Mouse (Mus musculus): ENCODE results near the gene Syna. TPM values are rescaled to one million over a fixed set of nuclear protein-coding genes. Genes with fewer than 3 reads are reported as not detected.

Gene Syna
- polyA plus RNA-seq, 1 experiment from 2014 or later, result 0.10 TPM

DNA sequence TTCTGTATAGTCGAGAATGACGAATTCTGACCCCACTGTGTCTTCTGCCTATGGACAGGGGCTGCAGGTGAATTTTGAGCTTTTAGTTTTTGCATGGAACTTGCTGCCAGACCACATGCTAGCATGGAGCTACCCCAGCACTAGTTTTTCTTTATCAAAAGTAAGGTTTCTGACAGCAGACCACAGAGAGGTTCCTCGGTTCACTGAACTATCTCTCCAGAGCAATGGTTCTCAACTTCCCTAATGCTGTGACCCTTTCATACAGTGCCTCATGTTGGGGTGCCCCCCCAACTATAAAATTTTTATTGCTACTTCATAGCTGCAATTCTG lies 23.9 kb upstream of the Syna start:
- Histone ChIP-seq H3K4me2 (ENCODE audit: low read length) (peak overlapping the region; percentile 80), H3K9ac (ENCODE audit: low read length) (peak overlapping the region; percentile 85; the same call in 1 of the 2 replicates), H3K27me3 (replicated peaks; ENCODE audit: control insufficient read depth, insufficient read depth, low read length) (no peaks in the 10 kb centered on the region), H3K9me3 (replicated peaks; ENCODE audit: control insufficient read depth, low read length) (no peaks in the 10 kb centered on the region), H3K36me3 (ENCODE audit: control insufficient read depth, insufficient read depth, low read length) (peaks cover 8% of the 10 kb centered on the region; the same call in 1 of the 2 replicates), H3K27ac (ENCODE audit: low read depth, low read length) (no peak overlapping the region), H3K4me1 (ENCODE audit: control insufficient read depth, insufficient read depth, low read length) (peaks cover 11% of the 10 kb centered on the region; the same call in 1 of the 2 replicates), H3K4me3 (ENCODE audit: low read depth, low read length) (no peak overlapping the region)
- no peak for DNase-seq (ENCODE audit: low spot score)
- WGBS, result 78% methylated on average over 3 of the region's 3 CpGs
- no peak for ATAC-seq

DNA sequence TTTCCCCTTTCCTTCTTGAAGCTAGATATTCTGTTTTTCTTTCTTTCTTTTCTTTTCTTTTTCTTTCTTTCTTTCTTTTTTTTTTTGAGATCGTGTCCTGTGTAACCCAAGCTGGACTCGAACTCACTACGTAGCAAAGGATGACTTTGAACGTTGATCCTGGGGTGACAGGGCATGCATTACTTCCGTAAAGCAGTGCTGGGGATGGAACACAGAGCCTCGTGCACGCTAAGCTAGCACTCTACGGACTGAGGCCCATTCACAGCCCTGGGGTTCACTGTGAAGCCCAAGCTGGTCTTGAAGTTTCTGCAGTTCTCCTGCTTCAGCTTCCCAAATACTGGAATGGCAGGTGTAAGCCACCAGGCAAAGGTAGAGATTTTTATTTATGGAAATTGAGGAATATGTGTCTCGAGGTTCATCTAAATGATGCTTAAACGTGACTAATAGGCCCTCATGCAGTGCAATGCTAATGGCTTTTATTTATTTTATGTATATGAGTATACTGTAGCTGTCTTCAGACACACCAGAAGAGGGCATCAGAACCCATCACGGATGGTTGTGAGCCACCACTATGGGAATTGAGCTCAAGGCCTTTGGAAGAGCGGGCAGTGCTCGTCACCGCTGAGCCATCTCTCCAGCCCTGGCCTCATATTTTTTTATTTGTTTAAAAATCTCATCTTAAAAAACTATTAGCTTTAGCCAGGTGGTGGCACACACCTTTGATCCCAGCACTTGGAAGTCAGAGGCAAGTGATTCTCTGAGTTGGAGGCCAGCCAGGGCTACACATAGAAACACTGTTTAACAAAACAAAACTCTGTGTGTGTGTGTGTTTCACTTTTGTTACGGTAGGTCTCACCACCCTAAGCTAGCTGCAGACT lies 23.3 kb upstream of the Syna start:
- Histone ChIP-seq H3K36me3 (ENCODE audit: control insufficient read depth, insufficient read depth, low read length) (peaks cover 4% of the 10 kb centered on the region; the same call in 1 of the 2 replicates), H3K4me3 (ENCODE audit: low read depth, low read length) (peak overlapping the region; percentile 79), H3K4me2 (ENCODE audit: low read length) (peak overlapping the region; percentile 80), H3K4me1 (ENCODE audit: control insufficient read depth, insufficient read depth, low read length) (peaks cover 11% of the 10 kb centered on the region; the same call in 1 of the 2 replicates), H3K27me3 (replicated peaks; ENCODE audit: control insufficient read depth, insufficient read depth, low read length) (no peaks in the 10 kb centered on the region), H3K27ac (ENCODE audit: low read depth, low read length) (no peak overlapping the region), H3K9me3 (replicated peaks; ENCODE audit: control insufficient read depth, low read length) (no peaks in the 10 kb centered on the region), H3K9ac (ENCODE audit: low read length) (peak overlapping the region; percentile 85)
- WGBS, result 30% methylated on average over 15 of the region's 15 CpGs
- DNase-seq (ENCODE audit: low spot score), result no peak
- ATAC-seq, result 0 out of 2 replicates have a peak, but pooled peaks have one; percentile 27

DNA sequence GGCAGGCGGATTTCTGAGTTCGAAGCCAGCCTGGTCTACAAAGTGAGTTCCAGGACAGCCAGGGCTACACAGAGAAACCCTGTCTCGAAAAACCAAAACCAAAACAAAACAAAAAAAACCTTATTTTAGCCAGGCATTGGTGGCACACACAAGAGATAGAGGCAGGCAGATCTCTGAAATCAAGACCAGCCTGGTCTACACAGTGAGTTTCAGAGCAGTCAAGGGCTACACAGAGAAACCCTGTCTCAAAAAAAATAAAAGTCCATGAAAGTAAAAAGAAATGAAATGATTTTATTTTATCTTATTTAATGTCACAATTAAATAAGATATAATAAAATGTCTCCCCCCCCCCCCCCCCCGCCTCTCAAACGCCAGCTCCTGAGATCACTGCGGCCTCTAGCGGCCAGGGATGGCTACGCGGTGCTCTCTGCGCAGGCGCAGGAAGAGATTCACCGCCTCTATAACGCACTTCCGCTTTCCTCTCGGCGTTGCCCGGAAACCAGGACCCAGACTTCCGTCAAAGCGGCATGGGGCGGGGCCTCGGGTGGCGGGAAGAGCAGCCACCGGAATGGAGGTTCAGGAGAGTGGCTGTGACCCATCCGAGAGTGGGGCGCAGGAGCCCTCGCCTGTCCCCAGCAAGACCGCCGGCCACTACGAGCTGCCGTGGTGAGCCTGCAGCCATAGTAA lies 22.4 kb upstream of the Syna start:
- H3K4me3 ChIP-seq (ENCODE audit: low read depth, low read length), result peak overlapping the region; percentile 79
- peaks cover 11% of the 10 kb centered on the region; the same call in 1 of the 2 replicates for H3K4me1 ChIP-seq (ENCODE audit: control insufficient read depth, insufficient read depth, low read length)
- peak overlapping the region; percentile 85 for H3K9ac ChIP-seq (ENCODE audit: low read length)
- ATAC-seq (peak; percentile 98), DNase-seq (ENCODE audit: low spot score) (peak; percentile 99)
- no peak overlapping the region for H3K27ac ChIP-seq (ENCODE audit: low read depth, low read length)
- H3K27me3 ChIP-seq (replicated peaks; ENCODE audit: control insufficient read depth, insufficient read depth, low read length), result no peaks in the 10 kb centered on the region
- 5% methylated on average over 27 of the region's 30 CpGs for WGBS
- peaks cover 3% of the 10 kb centered on the region; the same call in 1 of the 2 replicates for H3K36me3 ChIP-seq (ENCODE audit: control insufficient read depth, insufficient read depth, low read length)
- no peaks in the 10 kb centered on the region for H3K9me3 ChIP-seq (replicated peaks; ENCODE audit: control insufficient read depth, low read length)
- H3K4me2 ChIP-seq (ENCODE audit: low read length), result peak overlapping the region; percentile 80

DNA sequence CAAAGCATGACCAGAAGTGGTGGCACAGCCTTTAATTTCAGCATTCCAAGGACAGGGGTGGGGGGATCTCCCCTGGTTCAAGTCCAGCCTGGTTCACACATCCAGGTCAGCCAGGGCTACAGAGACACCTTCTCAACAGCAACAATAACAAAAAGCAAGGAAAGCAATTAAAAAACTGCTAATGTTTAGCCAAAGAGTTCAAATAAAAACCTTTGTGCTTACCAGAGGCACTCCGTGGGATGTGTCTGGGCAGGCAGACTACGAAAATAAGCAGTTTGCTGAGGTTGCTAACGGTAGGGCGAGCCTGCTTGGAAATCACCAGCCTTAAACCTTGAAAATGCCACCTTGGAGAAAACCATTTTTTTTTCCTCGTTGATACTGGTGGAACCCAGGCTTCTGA lies 21.2 kb upstream of the Syna start, which contains the start of gene Rfc2:
Gene Rfc2, plus strand, starts transcription at position 221 of the 400 bp plus-strand sequence.
- no peak within 1 kb of the TSS for H3K27ac ChIP-seq (ENCODE audit: low read depth, low read length)
- no peak within 1 kb of the TSS for H3K9ac ChIP-seq (ENCODE audit: low read length)
- H3K4me3 ChIP-seq (ENCODE audit: low read depth, low read length), result no peak within 1 kb of the TSS
- H3K36me3 ChIP-seq (ENCODE audit: control insufficient read depth, insufficient read depth, low read length), result no peaks in the 10 kb centered on the region
- no peak for DNase-seq (ENCODE audit: low spot score)
- ATAC-seq, result no peak
- H3K27me3 ChIP-seq (replicated peaks; ENCODE audit: control insufficient read depth, insufficient read depth, low read length), result no peaks in the 10 kb centered on the region
- no peak within 1 kb of the TSS for H3K4me2 ChIP-seq (ENCODE audit: low read length)
- H3K4me1 ChIP-seq (ENCODE audit: control insufficient read depth, insufficient read depth, low read length), result peaks cover 11% of the 10 kb centered on the region; the same call in 1 of the 2 replicates
- H3K9me3 ChIP-seq (replicated peaks; ENCODE audit: control insufficient read depth, low read length), result no peaks in the 10 kb centered on the region
- 81% methylated on average over 5 of the region's 5 CpGs for WGBS

DNA sequence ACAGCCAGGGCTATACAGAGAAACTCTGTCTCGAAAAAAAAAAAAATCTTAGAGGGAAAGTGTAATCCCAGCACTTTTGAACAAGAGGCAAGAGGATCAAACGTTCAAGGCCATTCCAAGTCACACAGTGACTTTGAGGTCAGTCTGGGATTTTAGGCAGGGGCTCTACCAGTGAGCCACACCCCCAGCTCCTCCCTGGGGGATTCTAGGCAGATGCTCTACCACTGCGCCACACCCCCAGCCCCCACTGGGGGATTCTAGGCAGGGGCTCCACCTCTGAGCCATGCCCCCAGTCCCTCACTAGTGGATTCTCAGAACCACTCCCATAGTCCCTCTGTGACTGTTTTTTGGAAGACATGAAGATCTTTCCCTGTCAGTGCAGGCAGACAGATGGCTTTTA lies 19.2 kb upstream of the Syna start:
- H3K27ac ChIP-seq (ENCODE audit: low read depth, low read length), result no peak overlapping the region
- no peak overlapping the region for H3K4me3 ChIP-seq (ENCODE audit: low read depth, low read length)
- H3K9me3 ChIP-seq (replicated peaks; ENCODE audit: control insufficient read depth, low read length), result no peaks in the 10 kb centered on the region
- H3K27me3 ChIP-seq (replicated peaks; ENCODE audit: control insufficient read depth, insufficient read depth, low read length), result no peaks in the 10 kb centered on the region
- H3K4me2 ChIP-seq (ENCODE audit: low read length), result no peak overlapping the region
- 54% methylated on average over 3 of the region's 3 CpGs for WGBS
- no peaks in the 10 kb centered on the region for H3K36me3 ChIP-seq (ENCODE audit: control insufficient read depth, insufficient read depth, low read length)
- peaks cover 10% of the 10 kb centered on the region; the same call in 1 of the 2 replicates for H3K4me1 ChIP-seq (ENCODE audit: control insufficient read depth, insufficient read depth, low read length)
- no peak for ATAC-seq
- no peak for DNase-seq (ENCODE audit: low spot score)
- H3K9ac ChIP-seq (ENCODE audit: low read length), result no peak overlapping the region

DNA sequence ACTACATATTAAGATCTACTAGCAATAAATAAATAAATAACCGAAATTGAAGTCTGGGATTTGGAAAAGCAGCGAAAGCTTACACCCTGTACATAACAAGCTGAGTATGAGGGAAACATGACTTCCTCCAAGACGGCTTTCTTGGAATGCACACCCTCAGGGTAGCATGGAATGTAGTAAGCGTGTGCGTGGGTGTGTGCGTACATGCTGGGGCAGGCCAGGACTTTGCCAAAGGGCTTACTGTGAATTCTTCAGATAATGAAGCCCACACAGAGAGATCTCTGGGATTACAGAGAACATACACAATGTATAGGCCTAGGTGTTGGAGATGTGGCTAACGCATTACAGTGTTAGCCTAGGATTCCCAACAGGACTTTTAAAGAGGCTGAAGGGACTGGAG lies 17.6 kb upstream of the Syna start:
- Histone ChIP-seq H3K4me2 (ENCODE audit: low read length) (no peak overlapping the region), H3K9me3 (replicated peaks; ENCODE audit: control insufficient read depth, low read length) (no peaks in the 10 kb centered on the region), H3K4me1 (ENCODE audit: control insufficient read depth, insufficient read depth, low read length) (no peaks in the 10 kb centered on the region), H3K9ac (ENCODE audit: low read length) (no peak overlapping the region), H3K36me3 (ENCODE audit: control insufficient read depth, insufficient read depth, low read length) (no peaks in the 10 kb centered on the region), H3K27me3 (replicated peaks; ENCODE audit: control insufficient read depth, insufficient read depth, low read length) (no peaks in the 10 kb centered on the region), H3K4me3 (ENCODE audit: low read depth, low read length) (no peak overlapping the region), H3K27ac (ENCODE audit: low read depth, low read length) (no peak overlapping the region)
- DNase-seq (ENCODE audit: low spot score) (no peak), ATAC-seq (no peak)
- 89% methylated on average over 7 of the region's 7 CpGs for WGBS

DNA sequence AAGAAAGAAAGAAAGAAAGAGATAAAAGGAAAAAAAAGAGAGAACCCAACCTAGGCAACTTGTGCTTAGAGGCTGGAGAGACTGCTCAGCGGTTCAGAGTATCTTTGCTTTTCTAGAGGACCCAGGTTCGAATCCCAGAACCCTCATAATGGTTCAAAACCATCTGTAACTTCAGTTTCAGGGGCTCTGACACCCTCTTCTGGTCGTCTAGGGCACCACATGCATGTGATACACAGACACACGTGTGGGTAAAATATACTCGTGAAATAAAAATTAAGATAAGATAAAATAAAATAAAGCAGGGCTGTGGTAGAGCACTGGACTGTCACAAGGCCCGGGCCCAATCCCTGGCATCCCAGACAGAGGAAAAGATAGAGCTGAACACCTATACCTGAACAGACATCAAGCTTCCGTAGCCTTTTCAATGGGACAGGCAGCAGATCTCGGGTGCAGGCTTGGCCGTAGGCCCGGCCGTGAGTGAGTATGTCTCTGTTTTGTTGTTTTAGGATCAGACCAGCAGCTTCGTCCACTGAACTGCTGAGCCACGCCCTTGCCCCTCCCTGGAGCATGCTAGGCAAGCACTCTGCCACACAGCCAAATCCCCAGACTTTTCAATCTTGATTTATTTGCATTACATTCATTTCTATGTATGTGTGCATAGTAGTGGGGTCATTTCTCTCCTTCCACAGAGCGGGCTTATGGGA lies 16.7 kb upstream of the Syna start:
- no peaks in the 10 kb centered on the region for H3K4me1 ChIP-seq (ENCODE audit: control insufficient read depth, insufficient read depth, low read length)
- no peak for DNase-seq (ENCODE audit: low spot score)

DNA sequence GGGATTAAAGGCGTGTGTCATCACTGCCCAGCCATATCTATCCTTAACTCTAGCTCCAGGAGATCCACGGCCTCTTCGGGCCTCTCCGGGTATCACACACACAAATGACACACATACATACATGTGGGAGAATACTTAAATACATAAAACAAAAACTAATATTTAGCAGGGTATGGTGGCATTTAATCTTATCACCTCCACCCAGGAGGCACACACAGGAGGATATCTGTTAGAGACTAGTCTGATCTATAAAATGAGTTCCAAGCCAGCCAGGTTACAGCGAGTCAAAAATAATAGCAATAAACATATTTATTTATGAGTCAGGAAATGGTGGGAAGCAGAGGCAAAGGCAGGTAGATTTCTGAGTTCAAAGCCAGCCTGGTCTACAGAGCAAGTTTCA lies 15.9 kb upstream of the Syna start:
- Histone ChIP-seq H3K9ac (ENCODE audit: low read length) (no peak overlapping the region), H3K9me3 (replicated peaks; ENCODE audit: control insufficient read depth, low read length) (0 out of 2 replicates have a peak, but pooled peaks cover 1% of the 10 kb centered on the region), H3K4me3 (ENCODE audit: low read depth, low read length) (no peak overlapping the region), H3K27me3 (replicated peaks; ENCODE audit: control insufficient read depth, insufficient read depth, low read length) (no peaks in the 10 kb centered on the region), H3K4me1 (ENCODE audit: control insufficient read depth, insufficient read depth, low read length) (no peaks in the 10 kb centered on the region), H3K27ac (ENCODE audit: low read depth, low read length) (no peak overlapping the region), H3K36me3 (ENCODE audit: control insufficient read depth, insufficient read depth, low read length) (no peaks in the 10 kb centered on the region), H3K4me2 (ENCODE audit: low read length) (no peak overlapping the region)
- no peak for ATAC-seq
- DNase-seq (ENCODE audit: low spot score), result no peak
- 92% methylated on average over 5 of the region's 5 CpGs for WGBS

More for the DNA sequence above, 16.7 kb upstream of the Syna start:
- WGBS, result 78% methylated on average over 14 of the region's 14 CpGs
- Histone ChIP-seq H3K36me3 (ENCODE audit: control insufficient read depth, insufficient read depth, low read length) (no peaks in the 10 kb centered on the region), H3K9me3 (replicated peaks; ENCODE audit: control insufficient read depth, low read length) (no peaks in the 10 kb centered on the region), H3K27me3 (replicated peaks; ENCODE audit: control insufficient read depth, insufficient read depth, low read length) (no peaks in the 10 kb centered on the region), H3K4me3 (ENCODE audit: low read depth, low read length) (no peak overlapping the region), H3K9ac (ENCODE audit: low read length) (no peak overlapping the region), H3K27ac (ENCODE audit: low read depth, low read length) (no peak overlapping the region), H3K4me2 (ENCODE audit: low read length) (no peak overlapping the region)
- no peak for ATAC-seq
